Mouse (Mus musculus) right cerebral cortex, postnatal 4 days (tissue): ENCODE measurements at regions not wholly inside any gene's neighbourhood (a gene's known extent, or its start where the extent isn't known, plus 50 kb on each side); places are given as distances from the start of the nearest gene placed in this dataset.

Experiments
- DNase-seq: peaks from one replicate; pipeline ENCODE4 v3.0.0-alpha.2; 2022

GRCm38 (mm10) chr16:95057596-95057995 is 60.1 kb upstream of the Kcnj6 start:
- DNase-seq = no peak

DNA sequence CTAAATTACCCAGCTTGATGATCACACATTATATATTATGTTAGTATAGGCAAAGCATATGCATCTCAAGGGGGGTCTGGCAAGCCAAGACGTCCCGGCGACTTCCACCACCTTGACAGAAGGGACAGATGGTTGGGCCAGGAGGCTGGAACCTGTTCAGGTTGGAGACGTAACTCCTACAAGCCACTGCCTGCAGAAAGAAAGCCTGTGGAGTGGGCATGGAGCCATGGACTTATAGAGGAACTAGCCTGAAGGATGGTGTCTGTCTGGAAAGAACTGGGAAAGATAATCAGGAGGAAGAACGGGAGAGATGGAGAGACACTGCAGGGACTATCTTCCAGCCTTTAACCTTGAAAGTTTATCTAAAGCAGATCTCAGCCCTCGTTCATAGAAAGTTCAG is 66.9 kb upstream of the Kcnj6 start:
- no peak for DNase-seq

DNA sequence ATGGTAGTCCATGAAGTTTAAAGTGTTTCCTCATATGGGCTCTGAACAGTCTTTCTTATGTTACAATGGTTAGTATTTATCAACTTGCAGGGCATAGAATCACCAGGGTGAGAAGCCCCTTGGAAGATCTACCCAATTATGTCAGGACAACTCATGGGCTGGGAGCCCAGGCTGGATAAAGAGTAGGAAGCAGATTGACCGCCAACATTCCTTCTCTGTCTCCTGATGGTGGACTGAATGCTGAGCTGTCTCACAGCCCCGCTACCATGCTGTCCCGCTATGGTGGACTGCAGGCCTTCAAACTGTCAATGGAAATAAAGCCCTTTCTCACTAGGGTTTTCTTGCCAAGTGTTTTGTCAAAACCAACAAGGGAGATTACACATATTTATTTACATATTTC is 69.2 kb upstream of the Kcnj6 start:
- no peak for DNase-seq

DNA sequence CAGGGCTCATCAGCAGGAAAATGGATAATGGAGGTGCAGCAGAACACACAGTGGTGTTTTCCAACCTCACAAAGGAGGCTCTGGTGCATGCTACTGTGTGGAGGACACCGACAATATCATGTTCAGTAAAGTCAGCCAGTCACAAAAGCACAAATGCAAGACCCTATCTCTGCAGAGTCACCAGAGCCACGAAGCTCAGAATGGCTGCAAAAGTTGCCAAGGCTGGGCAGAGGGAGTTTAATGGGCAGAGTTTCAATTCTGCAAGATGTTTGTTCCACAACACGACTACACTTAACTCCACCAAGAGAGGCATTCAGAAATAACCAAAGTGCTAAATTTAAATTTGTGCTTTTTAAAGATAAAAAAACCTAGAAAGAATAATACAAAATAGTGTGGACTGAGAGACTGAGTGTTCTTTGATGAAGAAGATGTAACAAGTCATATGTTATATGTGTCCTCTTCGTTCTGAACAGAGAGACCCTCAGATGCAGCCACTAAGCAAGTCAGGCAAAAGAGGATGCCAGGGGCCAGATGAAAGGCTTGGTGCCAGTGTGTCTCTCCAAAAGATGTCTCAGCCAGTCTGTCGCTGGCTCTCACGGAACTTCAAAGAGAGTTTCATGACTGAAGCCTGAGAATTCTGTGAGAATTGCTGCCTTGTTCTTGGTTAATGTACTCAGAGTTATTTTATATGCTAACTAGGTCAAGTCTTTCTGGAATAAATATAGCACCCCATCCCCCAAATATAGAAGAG is 95.1 kb upstream of the Kcnj6 start:
- peak; percentile 25 for DNase-seq

DNA sequence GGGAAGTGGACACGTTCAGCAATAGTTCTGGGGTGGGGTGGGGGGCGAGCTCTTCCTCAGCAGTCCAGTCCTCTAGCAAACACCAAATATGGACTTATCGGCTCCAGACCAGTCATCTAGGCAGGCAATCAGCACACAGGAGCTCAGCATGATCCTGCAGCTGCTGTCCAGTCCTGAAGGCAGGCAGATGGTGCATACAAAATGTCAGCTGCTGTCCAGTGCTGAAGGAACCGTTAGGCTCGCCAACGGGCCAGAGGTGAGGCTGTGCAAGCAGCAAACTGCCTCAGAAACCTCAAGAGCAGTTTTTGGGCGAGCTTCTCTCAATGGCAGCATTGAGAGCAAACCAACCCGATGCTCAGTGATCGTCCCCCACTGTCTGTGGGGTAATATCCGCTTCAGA is 96.3 kb upstream of the Kcnj6 start:
- peak; percentile 13 for DNase-seq

DNA sequence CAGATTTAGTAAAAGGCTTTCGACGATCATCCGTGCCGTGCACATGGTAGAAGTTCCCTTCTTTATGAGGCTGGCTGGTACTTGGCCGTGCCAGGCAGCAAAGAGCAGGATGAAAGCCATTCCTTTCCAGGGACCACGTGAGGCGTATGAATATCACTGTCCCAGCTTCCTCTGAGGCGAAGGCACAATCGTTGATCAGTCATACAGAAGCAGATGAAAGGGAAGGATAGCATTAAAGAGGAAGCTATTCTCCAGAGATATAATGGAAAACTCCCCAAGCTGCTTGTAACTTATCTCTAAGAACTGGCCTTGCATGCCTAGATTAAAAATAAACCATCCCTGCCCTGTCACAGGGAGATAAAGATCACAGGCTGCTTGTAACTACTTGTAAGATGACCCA is 103.5 kb upstream of the Kcnj6 start:
- DNase-seq = no peak

- DNase-seq = peak; percentile 7
Measured at GRCm38 (mm10) chr16:95117531-95117930, 120.0 kb upstream of the Kcnj6 start.

GRCm38 (mm10) chr16:95119293-95119692 is 121.8 kb upstream of the Kcnj6 start:
- no peak for DNase-seq

GRCm38 (mm10) chr16:95122048-95122447 is 124.5 kb upstream of the Kcnj6 start:
- no peak for DNase-seq

- no peak for DNase-seq
Measured at GRCm38 (mm10) chr16:95127616-95128015, 129.7 kb upstream of the Kcnj15 start.

DNA sequence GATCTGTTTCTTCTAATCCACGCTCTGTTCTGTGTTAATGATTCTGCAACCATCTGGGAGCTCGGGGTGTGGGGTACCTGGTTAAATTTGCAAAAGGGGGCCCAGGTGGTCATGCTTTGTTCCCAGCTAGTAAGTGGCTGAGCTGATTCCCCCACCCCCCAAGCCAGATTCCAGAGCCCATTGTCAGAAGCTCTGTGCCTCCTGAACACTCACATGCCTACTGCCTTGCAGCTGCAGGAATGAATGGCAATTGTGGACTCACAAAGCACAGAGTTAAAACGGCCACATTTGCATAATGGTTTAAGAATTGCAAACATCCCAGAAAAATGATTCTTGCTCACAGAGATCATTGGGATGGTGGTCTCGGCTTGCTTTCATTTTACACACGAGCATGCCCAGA is 125.5 kb upstream of the Kcnj15 start:
- no peak for DNase-seq

DNA sequence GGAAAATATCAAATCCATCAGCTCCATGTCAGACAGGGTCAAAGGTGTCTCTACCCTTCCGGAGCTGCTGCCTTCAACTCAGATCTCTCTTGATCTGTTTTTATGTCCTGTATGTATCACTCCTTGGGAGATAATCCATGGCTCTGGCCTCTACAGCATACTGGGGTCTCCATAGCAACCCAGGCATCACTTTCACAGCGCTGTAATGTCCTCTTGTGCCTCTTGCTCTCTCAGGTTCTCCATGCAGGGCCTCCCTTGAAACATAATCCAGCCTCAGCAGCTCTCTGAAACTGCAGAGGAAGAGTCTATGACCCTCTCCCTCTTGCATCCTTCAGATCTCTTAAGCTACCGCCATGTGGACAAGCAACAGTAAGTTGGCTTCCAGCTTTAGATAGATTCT is 118.5 kb upstream of the Kcnj15 start:
- no peak for DNase-seq

- no peak for DNase-seq
Measured at GRCm38 (mm10) chr16:95141510-95142394, 115.6 kb upstream of the Kcnj15 start.

- no peak for DNase-seq
Measured at GRCm38 (mm10) chr16:95150499-95150898, 106.9 kb upstream of the Kcnj15 start.

DNA sequence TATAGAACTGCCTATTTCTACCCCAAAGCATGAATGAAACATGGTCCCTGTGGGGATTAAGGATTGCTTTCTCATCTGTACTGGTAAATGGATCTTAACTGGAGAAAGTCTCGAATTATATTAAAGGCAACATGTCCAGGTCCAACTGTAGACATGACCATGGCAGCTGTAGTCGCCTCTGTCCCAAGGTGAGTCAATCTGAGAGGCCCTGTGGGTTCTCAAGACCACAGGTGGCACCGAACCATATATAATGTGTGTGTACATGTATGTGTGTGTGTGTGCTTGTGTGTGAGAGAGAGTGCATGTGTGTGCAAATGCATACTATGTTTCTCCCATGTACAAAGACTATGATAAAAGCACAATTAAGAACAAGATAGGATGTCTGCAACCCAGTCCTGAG is 105.9 kb upstream of the Kcnj15 start:
- no peak for DNase-seq

DNA sequence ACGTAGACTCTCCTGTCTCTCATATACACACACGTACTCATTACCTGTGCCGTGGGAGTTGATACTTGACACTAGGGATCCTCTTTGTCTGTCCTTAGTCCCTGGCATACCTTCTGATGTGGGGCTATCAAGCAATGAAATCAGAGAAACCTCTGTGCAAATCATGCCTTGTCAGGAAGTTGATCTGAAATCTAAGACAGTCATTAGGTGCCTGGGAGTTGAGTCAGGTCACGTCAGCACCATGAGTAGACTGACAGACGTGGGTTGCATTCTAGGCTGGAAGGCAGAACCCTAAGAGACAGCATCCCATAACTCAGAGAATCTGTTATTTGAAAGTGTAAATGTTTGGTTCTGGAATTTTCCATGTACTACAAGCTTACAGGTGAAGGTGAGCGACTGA is 105.4 kb upstream of the Kcnj15 start:
- no peak for DNase-seq

GRCm38 (mm10) chr16:95152742-95153383 is 104.5 kb upstream of the Kcnj15 start:
- DNase-seq = no peak

- no peak for DNase-seq
Measured at GRCm38 (mm10) chr16:95168349-95168748, 89.0 kb upstream of the Kcnj15 start.

DNA sequence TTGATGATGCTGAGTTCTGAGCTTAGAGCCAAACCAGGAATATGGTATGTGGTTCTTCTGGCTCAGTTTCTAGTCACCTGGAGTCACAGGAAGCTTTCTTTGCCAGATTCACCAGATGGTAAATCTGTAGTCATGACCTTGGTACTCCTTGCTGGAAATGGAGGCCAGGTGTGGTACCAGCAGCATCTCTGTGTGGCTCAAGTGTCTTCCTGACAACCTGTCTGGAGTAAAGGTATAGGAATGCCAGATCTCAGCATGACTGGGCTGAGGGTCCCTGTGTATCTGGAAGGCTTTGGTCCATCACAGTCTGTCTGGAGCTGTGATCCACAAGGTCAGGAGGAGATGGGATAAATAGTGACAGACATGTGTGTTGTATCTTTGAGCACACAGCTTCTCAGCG is 88.0 kb upstream of the Kcnj15 start:
- DNase-seq = no peak

DNA sequence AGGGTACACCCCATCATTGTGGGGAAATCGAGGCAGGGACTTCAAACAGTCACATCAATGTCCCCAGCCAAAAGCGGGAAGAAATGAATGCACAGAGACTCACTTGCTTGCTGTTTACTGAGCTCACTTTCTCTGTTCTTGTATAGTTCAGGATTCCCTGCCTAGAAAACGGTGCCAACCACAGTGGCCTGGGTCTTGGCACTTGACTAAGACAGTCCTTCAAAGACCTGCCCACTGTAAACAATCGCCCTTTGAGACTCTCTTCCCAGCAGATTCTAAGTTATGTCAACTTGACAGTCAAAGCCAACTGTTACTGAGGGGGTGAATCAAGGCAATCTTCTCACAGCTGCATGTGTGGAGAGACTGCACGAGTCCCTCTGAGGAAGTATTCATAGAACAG is 76.8 kb upstream of the Kcnj15 start:
- DNase-seq = no peak

DNA sequence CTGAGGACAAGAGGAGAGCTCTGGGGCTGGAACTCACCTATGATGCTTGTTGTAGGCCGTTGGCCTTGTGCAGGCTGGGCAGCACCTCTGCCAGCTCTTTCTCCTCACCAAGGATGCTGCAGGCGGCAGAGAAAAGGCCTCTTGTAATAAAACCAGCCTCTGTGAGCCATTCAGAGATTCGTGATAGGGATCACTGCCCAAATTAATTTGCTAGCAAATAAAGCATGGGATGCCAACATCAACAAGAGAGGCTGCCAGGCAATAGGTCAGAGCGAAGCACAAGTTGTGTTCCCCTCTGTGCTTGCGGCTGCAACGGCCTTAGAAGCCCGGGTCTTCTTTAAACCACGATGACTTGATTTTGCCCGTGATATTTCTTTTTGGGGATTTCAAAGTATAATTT is 72.0 kb upstream of the Kcnj15 start:
- no peak for DNase-seq

GRCm38 (mm10) chr16:95189114-95189513 is 68.2 kb upstream of the Kcnj15 start:
- no peak for DNase-seq

DNA sequence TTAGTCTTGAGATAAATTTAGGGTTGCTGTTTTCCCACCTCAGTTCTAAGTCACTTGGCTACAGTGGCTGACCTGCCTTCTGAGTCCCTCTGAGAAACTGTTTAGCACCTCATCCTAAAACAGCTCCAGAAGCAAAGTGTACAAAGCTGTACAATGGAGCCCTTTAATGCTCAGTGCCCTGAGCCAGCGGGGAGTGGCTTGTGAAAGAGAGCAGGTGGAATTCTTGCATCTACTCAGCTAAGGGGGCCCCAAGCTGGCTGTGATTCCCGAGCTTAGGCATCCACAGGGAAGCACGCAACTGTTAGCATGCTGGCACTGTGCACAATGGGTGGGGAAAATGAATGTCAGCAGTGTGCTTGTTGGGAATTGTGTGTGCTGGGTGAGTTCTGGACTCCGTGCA is 63.2 kb upstream of the Kcnj15 start:
- no peak for DNase-seq

GRCm38 (mm10) chr16:95196141-95196540 is 61.2 kb upstream of the Kcnj15 start:
- DNase-seq = no peak
